Mouse (Mus musculus): ENCODE results near the gene Qpctl. TPM values are rescaled to one million over a fixed set of nuclear protein-coding genes. Genes with fewer than 3 reads are reported as not detected.
A peak's percentile ranks its signal among the peaks of the same experiment; 100 is the strongest.

Gene Qpctl
- polyA plus RNA-seq, 1 experiment from 2014 or later = 9.5 TPM

DNA sequence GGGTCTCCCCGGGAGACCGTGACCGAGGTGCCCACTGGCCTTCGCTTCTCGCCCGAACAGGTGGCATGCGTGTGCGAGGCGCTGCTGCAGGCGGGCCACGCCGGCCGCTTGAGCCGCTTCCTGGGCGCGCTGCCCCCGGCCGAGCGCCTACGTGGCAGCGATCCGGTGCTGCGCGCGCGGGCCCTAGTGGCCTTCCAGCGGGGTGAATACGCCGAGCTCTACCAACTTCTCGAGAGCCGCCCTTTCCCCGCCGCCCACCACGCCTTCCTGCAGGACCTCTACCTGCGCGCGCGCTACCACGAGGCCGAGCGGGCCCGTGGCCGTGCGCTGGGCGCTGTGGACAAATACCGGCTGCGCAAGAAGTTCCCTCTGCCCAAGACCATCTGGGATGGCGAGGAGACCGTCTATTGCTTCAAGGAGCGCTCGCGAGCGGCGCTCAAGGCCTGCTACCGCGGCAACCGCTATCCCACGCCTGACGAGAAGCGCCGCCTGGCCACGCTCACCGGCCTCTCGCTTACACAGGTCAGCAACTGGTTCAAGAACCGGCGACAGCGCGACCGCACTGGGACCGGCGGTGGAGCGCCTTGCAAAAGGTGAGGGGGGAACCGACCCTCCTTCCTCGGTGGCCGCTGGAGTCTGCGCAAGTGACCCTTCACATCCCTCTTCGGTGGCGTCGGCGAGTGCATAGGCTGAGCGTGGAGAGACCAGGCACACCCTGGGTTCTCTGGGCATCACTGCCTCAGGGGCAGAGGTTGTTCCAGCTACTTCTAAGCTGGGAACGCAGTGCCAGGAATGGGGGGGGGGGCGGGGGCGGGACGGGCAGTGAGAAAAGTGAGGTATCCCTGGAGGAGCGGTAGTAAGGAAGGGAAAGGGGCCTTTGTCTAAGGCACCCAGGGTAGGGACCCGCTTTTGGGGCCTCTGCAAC lies 54.0 kb downstream of the Qpctl start:
- peaks cover 35% of the 10 kb centered on the region for H3K4me1 ChIP-seq (replicated peaks; ENCODE audit: control insufficient read depth, insufficient read depth, low read length)
- DNase-seq (ENCODE audit: low spot score) (no peak), ATAC-seq (replicated peaks; ENCODE audit: low FRiP score) (no peak)
- peak overlapping the region; percentile 76 for H3K9ac ChIP-seq (ENCODE audit: low read depth, low read length)
- peak overlapping the region; percentile 83 for H3K27ac ChIP-seq (ENCODE audit: low read depth, low read length)
- peaks cover 8% of the 10 kb centered on the region; the same call in 1 of the 2 replicates for H3K36me3 ChIP-seq (ENCODE audit: control insufficient read depth, insufficient read depth, low read length)
- H3K4me3 ChIP-seq (ENCODE audit: low read depth, low read length) = peak overlapping the region; percentile 66
- peaks cover 70% of the 10 kb centered on the region for H3K27me3 ChIP-seq (replicated peaks; ENCODE audit: control insufficient read depth, insufficient read depth, low read length)
- no peaks in the 10 kb centered on the region for H3K9me3 ChIP-seq (ENCODE audit: control insufficient read depth, low read length)
- H3K4me2 ChIP-seq = peak overlapping the region; percentile 95
- under 1% methylated on average over 86 of the region's 87 CpGs for WGBS

DNA sequence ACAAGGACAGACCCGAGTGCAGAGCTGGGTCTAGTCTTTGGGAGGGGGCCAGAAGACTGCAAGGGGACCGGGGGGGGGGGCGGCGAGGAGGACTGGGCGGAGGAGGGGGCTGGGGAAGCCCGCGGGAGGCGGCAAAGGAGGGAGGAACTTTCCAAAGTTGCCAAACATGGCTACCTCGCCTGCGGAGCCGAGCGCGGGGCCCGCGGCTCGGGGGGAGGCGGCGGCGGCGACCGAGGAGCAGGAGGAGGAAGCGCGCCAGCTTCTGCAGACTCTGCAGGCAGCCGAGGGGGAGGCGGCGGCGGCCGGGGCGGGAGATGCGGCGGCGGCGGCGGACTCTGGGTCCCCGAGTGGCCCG lies 54.6 kb downstream of the Qpctl start, which contains the start of gene Six5:
Gene Six5 (plus strand): TSS at position 124 of the 355 bp plus-strand sequence.
- peaks cover 8% of the 10 kb centered on the region; the same call in 1 of the 2 replicates for H3K36me3 ChIP-seq (ENCODE audit: control insufficient read depth, insufficient read depth, low read length)
- peak within 1 kb of the TSS; percentile 76 for H3K9ac ChIP-seq (ENCODE audit: low read depth, low read length)
- no peak for DNase-seq (ENCODE audit: low spot score)
- no peak for ATAC-seq (replicated peaks; ENCODE audit: low FRiP score)
- no peaks in the 10 kb centered on the region for H3K9me3 ChIP-seq (ENCODE audit: control insufficient read depth, low read length)
- H3K4me3 ChIP-seq (ENCODE audit: low read depth, low read length) = peak within 1 kb of the TSS; percentile 66
- peak within 1 kb of the TSS; percentile 95 for H3K4me2 ChIP-seq
- WGBS = 1% methylated on average over 29 of the region's 36 CpGs
- peaks cover 35% of the 10 kb centered on the region for H3K4me1 ChIP-seq (replicated peaks; ENCODE audit: control insufficient read depth, insufficient read depth, low read length)
- H3K27ac ChIP-seq (ENCODE audit: low read depth, low read length) = peak within 1 kb of the TSS; percentile 83
- peaks cover 72% of the 10 kb centered on the region for H3K27me3 ChIP-seq (replicated peaks; ENCODE audit: control insufficient read depth, insufficient read depth, low read length)

DNA sequence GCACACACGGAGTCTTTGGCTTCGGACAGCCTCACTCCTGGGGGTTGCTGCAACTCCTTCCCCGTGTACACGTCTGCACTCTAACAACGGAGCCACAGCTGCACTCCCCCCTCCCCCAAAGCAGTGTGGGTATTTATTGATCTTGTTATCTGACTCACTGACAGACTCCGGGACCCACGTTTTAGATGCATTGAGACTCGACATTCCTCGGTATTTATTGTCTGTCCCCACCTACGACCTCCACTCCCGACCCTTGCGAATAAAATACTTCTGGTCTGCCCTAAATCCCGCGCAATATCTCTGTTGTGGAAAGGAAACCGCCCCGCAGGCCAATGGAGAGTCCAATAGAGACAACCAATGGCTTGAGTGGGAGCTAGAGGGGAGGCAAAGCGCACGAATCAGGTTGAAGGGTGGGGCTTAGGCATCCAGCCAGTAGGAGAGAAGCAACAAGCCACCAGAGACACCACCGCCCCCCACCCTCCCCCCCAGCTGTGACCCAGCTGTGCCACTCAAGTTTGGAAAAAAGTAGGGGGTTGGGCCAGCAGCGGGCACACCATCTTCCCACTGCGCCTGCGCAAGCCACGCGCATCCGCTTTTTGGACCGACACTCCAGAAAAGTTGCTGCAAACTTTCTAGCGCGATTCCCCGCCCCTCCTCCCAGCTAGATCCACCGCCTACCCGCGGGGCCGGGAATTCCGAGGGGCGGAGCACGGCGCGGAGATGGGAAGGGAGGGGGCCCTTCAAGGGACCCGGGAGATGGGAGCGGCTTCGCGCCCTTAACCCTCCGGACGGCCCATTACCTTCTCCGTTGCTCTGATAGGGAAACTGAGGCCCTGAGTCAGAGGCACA lies 55.3 kb downstream of the Qpctl start:
- under 1% methylated on average over 45 of the region's 45 CpGs for WGBS

DNA sequence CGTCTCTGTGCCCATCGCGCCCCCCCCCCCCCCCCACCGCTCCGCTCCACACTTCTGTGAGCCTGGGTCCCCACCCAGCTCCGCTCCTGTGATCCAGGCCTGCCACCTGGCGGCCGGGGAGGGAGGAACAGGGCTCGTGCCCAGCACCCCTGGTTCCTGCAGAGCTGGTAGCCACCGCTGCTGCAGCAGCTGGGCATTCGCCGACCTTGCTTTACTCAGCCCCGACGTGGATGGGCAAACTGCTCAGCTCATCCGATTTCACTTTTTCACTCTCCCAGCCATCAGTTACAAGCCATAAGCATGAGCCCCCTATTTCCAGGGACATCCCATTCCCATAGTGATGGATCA lies 55.9 kb downstream of the Qpctl start:
- peaks cover 65% of the 10 kb centered on the region for H3K27me3 ChIP-seq (replicated peaks; ENCODE audit: control insufficient read depth, insufficient read depth, low read length)

More for the DNA sequence above, 55.3 kb downstream of the Qpctl start:
- peak overlapping the region; percentile 83 for H3K27ac ChIP-seq (ENCODE audit: low read depth, low read length)
- DNase-seq (ENCODE audit: low spot score) (peak; percentile 95), ATAC-seq (replicated peaks; ENCODE audit: low FRiP score) (peak; percentile 84)
- H3K9ac ChIP-seq (ENCODE audit: low read depth, low read length) = peak overlapping the region; percentile 76
- H3K4me2 ChIP-seq = peak overlapping the region; percentile 95
- H3K36me3 ChIP-seq (ENCODE audit: control insufficient read depth, insufficient read depth, low read length) = peaks cover 8% of the 10 kb centered on the region; the same call in 1 of the 2 replicates
- H3K27me3 ChIP-seq (replicated peaks; ENCODE audit: control insufficient read depth, insufficient read depth, low read length) = peaks cover 67% of the 10 kb centered on the region
- H3K4me1 ChIP-seq (replicated peaks; ENCODE audit: control insufficient read depth, insufficient read depth, low read length) = peaks cover 35% of the 10 kb centered on the region
- no peaks in the 10 kb centered on the region for H3K9me3 ChIP-seq (ENCODE audit: control insufficient read depth, low read length)
- H3K4me3 ChIP-seq (ENCODE audit: low read depth, low read length) = peak overlapping the region; percentile 66

DNA sequence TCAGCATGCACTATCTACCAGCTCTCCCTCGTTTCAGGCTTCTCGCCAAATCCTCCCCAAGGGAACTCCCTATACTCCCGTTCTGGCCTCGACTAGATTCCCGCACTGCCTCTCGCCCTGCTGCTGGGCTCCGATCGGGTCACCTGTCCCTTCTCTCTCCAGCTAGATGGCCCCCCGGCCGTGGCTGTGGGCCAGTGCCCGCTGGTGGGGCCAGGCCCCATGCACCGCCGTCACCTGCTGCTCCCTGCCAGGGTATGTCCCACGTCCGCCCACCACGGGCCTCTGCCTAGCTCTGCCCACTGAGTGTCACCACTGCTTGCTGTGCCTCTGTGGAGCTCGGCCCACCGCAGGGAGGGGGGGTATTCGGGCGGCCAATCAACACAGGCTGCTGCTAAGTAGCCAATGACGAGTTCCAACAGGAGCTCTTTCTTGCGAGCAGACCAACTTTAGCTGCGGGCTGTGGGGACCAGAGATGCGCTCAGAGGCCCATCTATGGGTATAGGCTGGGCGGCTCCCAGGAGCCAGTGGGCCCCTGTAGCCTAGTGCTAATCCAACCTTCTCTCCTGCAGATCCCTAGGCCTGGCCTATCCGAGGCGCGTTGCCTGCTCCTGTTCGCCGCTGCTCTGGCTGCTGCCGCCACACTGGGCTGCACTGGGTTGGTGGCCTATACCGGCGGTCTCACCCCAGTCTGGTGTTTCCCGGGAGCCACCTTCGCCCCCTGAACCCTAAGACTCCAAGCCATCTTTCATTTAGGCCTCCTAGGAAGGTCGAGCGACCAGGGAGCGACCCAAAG lies 56.5 kb downstream of the Qpctl start:
- Histone ChIP-seq H3K36me3 (ENCODE audit: control insufficient read depth, insufficient read depth, low read length) (peaks cover 8% of the 10 kb centered on the region; the same call in 1 of the 2 replicates), H3K4me3 (ENCODE audit: low read depth, low read length) (peak overlapping the region; percentile 66), H3K27ac (ENCODE audit: low read depth, low read length) (peak overlapping the region; percentile 60; the same call in 1 of the 2 replicates), H3K4me2 (peak overlapping the region; percentile 95), H3K27me3 (replicated peaks; ENCODE audit: control insufficient read depth, insufficient read depth, low read length) (peaks cover 63% of the 10 kb centered on the region), H3K9ac (ENCODE audit: low read depth, low read length) (peak overlapping the region; percentile 63), H3K4me1 (replicated peaks; ENCODE audit: control insufficient read depth, insufficient read depth, low read length) (peaks cover 38% of the 10 kb centered on the region), H3K9me3 (ENCODE audit: control insufficient read depth, low read length) (no peaks in the 10 kb centered on the region)
- peak; percentile 37 for ATAC-seq (replicated peaks; ENCODE audit: low FRiP score)
- 7% methylated on average over 38 of the region's 38 CpGs for WGBS
- DNase-seq (ENCODE audit: low spot score) = peak; percentile 72

More for the DNA sequence above, 55.9 kb downstream of the Qpctl start:
- peak; percentile 86 for DNase-seq (ENCODE audit: low spot score)
- WGBS = 2% methylated on average over 15 of the region's 15 CpGs
- peaks cover 38% of the 10 kb centered on the region for H3K4me1 ChIP-seq (replicated peaks; ENCODE audit: control insufficient read depth, insufficient read depth, low read length)
- peak; percentile 73 for ATAC-seq (replicated peaks; ENCODE audit: low FRiP score)
- H3K9ac ChIP-seq (ENCODE audit: low read depth, low read length) = peak overlapping the region; percentile 63
- peaks cover 8% of the 10 kb centered on the region; the same call in 1 of the 2 replicates for H3K36me3 ChIP-seq (ENCODE audit: control insufficient read depth, insufficient read depth, low read length)
- peak overlapping the region; percentile 66 for H3K4me3 ChIP-seq (ENCODE audit: low read depth, low read length)
- peak overlapping the region; percentile 60; the same call in 1 of the 2 replicates for H3K27ac ChIP-seq (ENCODE audit: low read depth, low read length)
- peak overlapping the region; percentile 95 for H3K4me2 ChIP-seq
- H3K9me3 ChIP-seq (ENCODE audit: control insufficient read depth, low read length) = no peaks in the 10 kb centered on the region

DNA sequence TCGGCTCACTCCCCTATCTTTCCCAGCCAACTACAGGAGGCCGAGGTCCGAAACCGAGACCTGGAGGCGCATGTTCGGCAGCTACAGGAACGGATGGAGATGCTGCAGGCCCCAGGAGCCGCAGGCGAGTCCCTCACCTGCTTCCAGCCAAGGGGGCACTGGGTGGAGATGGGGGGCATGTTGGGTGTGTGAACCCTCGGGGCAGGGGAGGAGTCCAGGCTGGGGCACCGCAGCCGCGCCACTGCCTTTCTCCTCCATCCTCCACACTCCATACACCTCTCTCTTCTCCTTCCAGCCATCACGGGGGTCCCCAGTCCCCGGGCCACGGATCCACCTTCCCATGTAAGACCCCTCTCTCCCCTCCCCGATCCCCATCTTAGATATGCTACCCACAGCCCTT lies 57.2 kb downstream of the Qpctl start:
- H3K9ac ChIP-seq (ENCODE audit: low read depth, low read length) = no peak overlapping the region
- H3K36me3 ChIP-seq (ENCODE audit: control insufficient read depth, insufficient read depth, low read length) = peaks cover 10% of the 10 kb centered on the region; the same call in 1 of the 2 replicates
- H3K4me1 ChIP-seq (replicated peaks; ENCODE audit: control insufficient read depth, insufficient read depth, low read length) = peaks cover 32% of the 10 kb centered on the region
- H3K27ac ChIP-seq (ENCODE audit: low read depth, low read length) = no peak overlapping the region
- H3K4me3 ChIP-seq (ENCODE audit: low read depth, low read length) = peak overlapping the region; percentile 66
- peaks cover 63% of the 10 kb centered on the region for H3K27me3 ChIP-seq (replicated peaks; ENCODE audit: control insufficient read depth, insufficient read depth, low read length)
- 28% methylated on average over 17 of the region's 17 CpGs for WGBS
- no peaks in the 10 kb centered on the region for H3K9me3 ChIP-seq (ENCODE audit: control insufficient read depth, low read length)
- H3K4me2 ChIP-seq = peak overlapping the region; percentile 95
- ATAC-seq (replicated peaks; ENCODE audit: low FRiP score) (no peak), DNase-seq (ENCODE audit: low spot score) (no peak)
